22 mouse cellular contexts compared by ENCODE assay signal in the genomic region with DNA sequence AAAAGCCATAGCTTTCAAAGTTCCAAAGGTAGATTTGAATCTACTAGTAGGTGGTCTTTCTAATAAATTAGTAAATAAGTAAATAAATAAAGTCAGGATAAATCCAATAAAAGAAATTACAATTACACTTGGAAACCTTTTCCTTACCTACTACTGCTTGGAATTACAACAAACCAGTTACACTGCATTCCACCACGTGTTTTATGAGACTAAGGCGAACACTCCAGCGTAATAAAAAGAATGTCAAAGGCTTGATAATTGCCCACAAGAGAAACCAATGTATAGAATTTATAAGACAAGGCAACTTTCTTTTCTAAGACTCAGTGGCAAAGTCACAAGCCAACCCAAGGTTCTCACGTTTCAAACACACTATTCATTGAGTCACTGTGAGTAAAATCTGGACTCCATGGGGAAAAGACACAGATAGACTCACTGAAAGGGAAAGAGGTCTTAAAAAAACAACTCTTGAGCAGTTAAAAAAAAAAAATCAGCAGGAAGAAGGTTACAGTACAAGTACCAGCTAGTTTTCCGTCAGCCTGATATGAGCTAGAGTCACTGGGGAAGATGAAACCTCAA. TPM values are rescaled to one million over a fixed set of nuclear protein-coding genes. Genes with fewer than 3 reads are reported as not detected.
A peak's percentile ranks its signal among the peaks of the same experiment; 100 is the strongest.
DNase-seq lines count a peak whose midpoint lies in the region; ATAC-seq and TF ChIP-seq lines count a peak whose summit lies in the region.
"Had no signal": no experiment of that assay in that cellular context is flagged by ENCODE, and none has a peak within 500 bp of the region (broad histone marks: within the 10 kb centered on the region; RNA-seq: fewer than 3 reads in every experiment).

No protein-coding gene starts in this region.

- H3K9me3 ChIP-seq in embryonic facial prominence, embryonic 12.5 days: no peaks in the 10 kb centered on the region
- H3K9me3 ChIP-seq in embryonic facial prominence, embryonic 10.5 days: no peaks in the 10 kb centered on the region
- H3K9me3 ChIP-seq in lung, embryonic 14.5 days (ENCODE audit: low read depth, low read length): no peaks in the 10 kb centered on the region
- no peaks in the 10 kb centered on the region for H3K9me3 ChIP-seq in embryonic facial prominence, embryonic 15.5 days (replicated peaks)
- no peaks in the 10 kb centered on the region for H3K9me3 ChIP-seq in limb, embryonic 14.5 days (ENCODE audit: control insufficient read depth, low read length)
- H3K9me3 ChIP-seq: forebrain, embryonic 12.5 days; heart, embryonic 12.5 days; liver, embryonic 12.5 days; midbrain, embryonic 12.5 days; neural tube, embryonic 15.5 days had no signal

- no peak overlapping the region for H3K4me3 ChIP-seq in embryonic facial prominence, embryonic 12.5 days
- no peak overlapping the region for H3K4me3 ChIP-seq in embryonic facial prominence, embryonic 10.5 days
- H3K4me3 ChIP-seq in lung, embryonic 14.5 days (ENCODE audit: low read depth, low read length): no peak overlapping the region
- H3K4me3 ChIP-seq in embryonic facial prominence, embryonic 15.5 days (replicated peaks): no peak overlapping the region
- H3K4me3 ChIP-seq in limb, embryonic 14.5 days (replicated peaks; ENCODE audit: low read length): no peak overlapping the region
- H3K4me3 ChIP-seq: forebrain, embryonic 12.5 days; heart, embryonic 12.5 days; liver, embryonic 12.5 days; midbrain, embryonic 12.5 days; neural tube, embryonic 15.5 days had no signal

- peaks cover 22% of the 10 kb centered on the region for H3K4me1 ChIP-seq in embryonic facial prominence, embryonic 12.5 days
- H3K4me1 ChIP-seq in embryonic facial prominence, embryonic 10.5 days: peaks cover 89% of the 10 kb centered on the region
- H3K4me1 ChIP-seq in lung, embryonic 14.5 days (ENCODE audit: insufficient read depth): peaks cover 25% of the 10 kb centered on the region
- peaks cover 29% of the 10 kb centered on the region for H3K4me1 ChIP-seq in embryonic facial prominence, embryonic 15.5 days
- H3K4me1 ChIP-seq in limb, embryonic 14.5 days (ENCODE audit: control insufficient read depth, insufficient read depth, low read length): peaks cover 32% of the 10 kb centered on the region

- no peaks in the 10 kb centered on the region for H3K27me3 ChIP-seq in embryonic facial prominence, embryonic 12.5 days
- H3K27me3 ChIP-seq in embryonic facial prominence, embryonic 10.5 days (replicated peaks; ENCODE audit: low read depth, poor library complexity, severe bottlenecking): no peaks in the 10 kb centered on the region
- no peaks in the 10 kb centered on the region for H3K27me3 ChIP-seq in lung, embryonic 14.5 days (ENCODE audit: insufficient read depth, low read length)
- no peaks in the 10 kb centered on the region for H3K27me3 ChIP-seq in embryonic facial prominence, embryonic 15.5 days
- H3K27me3 ChIP-seq in limb, embryonic 14.5 days (ENCODE audit: control insufficient read depth, insufficient read depth, low read length): no peaks in the 10 kb centered on the region
- H3K27me3 ChIP-seq: CH12.LX; forebrain, embryonic 12.5 days; heart, embryonic 12.5 days; liver, embryonic 12.5 days; neural tube, embryonic 15.5 days had no signal

- no peak for DNase-seq in embryonic facial prominence, embryonic 10.5 days (ENCODE audit: low spot score)
- peak; percentile 65 for DNase-seq in lung, embryonic 14.5 days
- DNase-seq in lung, adult 18-20 months: no peak
- DNase-seq in limb, embryonic 14.5 days (ENCODE audit: low spot score): no peak
- no peak for DNase-seq in ovary, postnatal 14 days (ENCODE audit: low spot score)
- no peak for DNase-seq in left cerebral cortex, postnatal 4 days
- DNase-seq: adrenal gland, adult 8-10 months; cerebellum, postnatal 14 days; embryo, embryonic 11 days; heart, postnatal 36 days; kidney, postnatal 10 days; right cerebral cortex, postnatal 4 days; thymus, adult 18-20 months had no signal

- no peaks in the 10 kb centered on the region for H3K36me3 ChIP-seq in embryonic facial prominence, embryonic 12.5 days
- no peaks in the 10 kb centered on the region for H3K36me3 ChIP-seq in embryonic facial prominence, embryonic 10.5 days (replicated peaks)
- H3K36me3 ChIP-seq in lung, embryonic 14.5 days (ENCODE audit: insufficient read depth): no peaks in the 10 kb centered on the region
- no peaks in the 10 kb centered on the region for H3K36me3 ChIP-seq in embryonic facial prominence, embryonic 15.5 days
- H3K36me3 ChIP-seq in limb, embryonic 14.5 days (ENCODE audit: control insufficient read depth, insufficient read depth, low read length): no peaks in the 10 kb centered on the region
- H3K36me3 ChIP-seq: forebrain, embryonic 12.5 days; heart, embryonic 12.5 days; liver, embryonic 12.5 days; midbrain, embryonic 12.5 days; neural tube, embryonic 15.5 days had no signal

- no peak overlapping the region; the same call in 1 of the 2 replicates for H3K27ac ChIP-seq in embryonic facial prominence, embryonic 12.5 days
- H3K27ac ChIP-seq in embryonic facial prominence, embryonic 10.5 days (replicated peaks): no peak overlapping the region
- H3K27ac ChIP-seq in lung, embryonic 14.5 days (ENCODE audit: low read depth): peak overlapping the region; percentile 66
- peak overlapping the region; percentile 48; the same call in 1 of the 2 replicates for H3K27ac ChIP-seq in embryonic facial prominence, embryonic 15.5 days (replicated peaks)
- H3K27ac ChIP-seq in limb, embryonic 14.5 days (replicated peaks; ENCODE audit: low read depth, low read length): peak overlapping the region; percentile 35; the same call in 1 of the 2 replicates
- H3K27ac ChIP-seq: forebrain, embryonic 12.5 days; hindbrain, postnatal 0 days; liver, embryonic 12.5 days; midbrain, embryonic 12.5 days; neural tube, embryonic 15.5 days had no signal

- no peak overlapping the region for H3K9ac ChIP-seq in embryonic facial prominence, embryonic 12.5 days
- H3K9ac ChIP-seq in lung, embryonic 14.5 days: no peak overlapping the region
- no peak overlapping the region for H3K9ac ChIP-seq in embryonic facial prominence, embryonic 15.5 days
- H3K9ac ChIP-seq in limb, embryonic 14.5 days (ENCODE audit: low read depth, low read length, severe bottlenecking): no peak overlapping the region
- H3K9ac ChIP-seq: forebrain, embryonic 12.5 days; heart, embryonic 12.5 days; liver, embryonic 12.5 days; midbrain, embryonic 12.5 days; neural tube, embryonic 15.5 days had no signal

- WGBS in embryonic facial prominence, embryonic 12.5 days: 32% methylated on average over 5 of the region's 5 CpGs
- WGBS in embryonic facial prominence, embryonic 10.5 days: 42% methylated on average over 5 of the region's 5 CpGs
- WGBS in lung, embryonic 14.5 days: 50% methylated on average over 5 of the region's 5 CpGs
- 35% methylated on average over 5 of the region's 5 CpGs for WGBS in embryonic facial prominence, embryonic 15.5 days
- 10% methylated on average over 5 of the region's 5 CpGs for WGBS in limb, embryonic 14.5 days

- no peak for TF ChIP-seq CTCF in lung, embryonic 14.5 days (IDR thresholded peaks at IDR 0.05; ENCODE audit: low read depth)

- no peak for TF ChIP-seq POLR2A in limb, embryonic 14.5 days (IDR thresholded peaks at IDR 0.05; ENCODE audit: borderline replicate concordance, extremely low read depth, insufficient read depth, insufficient read length)

- 0 out of 2 replicates have a peak, but pooled peaks have one; percentile 45 for ATAC-seq in embryonic facial prominence, embryonic 12.5 days (ENCODE audit: insufficient number of reproducible peaks, insufficient read depth, low FRiP score, low TSS enrichment)
- ATAC-seq in lung, embryonic 14.5 days (ENCODE audit: insufficient read depth): 0 out of 2 replicates have a peak, but pooled peaks have one; percentile 9
- ATAC-seq in embryonic facial prominence, embryonic 15.5 days (ENCODE audit: insufficient number of reproducible peaks, low FRiP score, low TSS enrichment, low read depth): no peak
- ATAC-seq in limb, embryonic 14.5 days (ENCODE audit: low FRiP score, low read depth): peak; percentile 43
- ATAC-seq: hindbrain, postnatal 0 days; liver, embryonic 12.5 days had no signal

- intact Hi-C loops in left cerebral cortex, postnatal 4 days (cut with DNase I): no loop called here

- no peak overlapping the region for H3K4me2 ChIP-seq in embryonic facial prominence, embryonic 12.5 days (replicated peaks)
- H3K4me2 ChIP-seq in lung, embryonic 14.5 days: peak overlapping the region; percentile 18; the same call in 1 of the 2 replicates
- H3K4me2 ChIP-seq in embryonic facial prominence, embryonic 15.5 days (replicated peaks): no peak overlapping the region
- H3K4me2 ChIP-seq in limb, embryonic 14.5 days (replicated peaks; ENCODE audit: low read depth, low read length, severe bottlenecking): no peak overlapping the region
- H3K4me2 ChIP-seq: forebrain, embryonic 12.5 days; heart, embryonic 12.5 days; liver, embryonic 12.5 days; midbrain, embryonic 12.5 days; neural tube, embryonic 15.5 days had no signal

RNA-seq across cellular contexts. Expression of a gene that starts 21.4 kb away (rescaled TPM):
- 69.8 and 73.5 TPM in 2 replicates for polyA plus RNA-seq in embryonic facial prominence, embryonic 12.5 days (2016; fragmentation: Nextera tagmentation; extraction: Ambion mirVana)
- polyA plus RNA-seq in embryonic facial prominence, embryonic 10.5 days (2016; fragmentation: Nextera tagmentation; extraction: Ambion mirVana): 24.8 and 28.8 TPM in 2 replicates
- 28.9 and 32.0 TPM in 2 replicates for polyA plus RNA-seq in lung, embryonic 14.5 days (2014; fragmentation: Nextera tagmentation; extraction: Ambion mirVana)
- polyA plus RNA-seq in embryonic facial prominence, embryonic 15.5 days (2015; fragmentation: Nextera tagmentation; extraction: Ambion mirVana): 45.3 and 54.5 TPM in 2 replicates
- 230 and 262 TPM in 2 replicates for polyA plus RNA-seq in limb, embryonic 14.5 days (2012; rRNA removed)
- 78.7 and 86.7 TPM in 2 replicates for polyA plus RNA-seq in limb, embryonic 14.5 days (2014; fragmentation: Nextera tagmentation; extraction: Ambion mirVana)
- 100 to 1,000 TPM; 278 to 290 TPM for total RNA-seq in left cerebral cortex, postnatal 4 days (2021)

Comparison
In these comparisons a context has a peak if more than half of its experiments do, and no peak if none do; other contexts are left out.
1. H3K27ac ChIP-seq: peak in lung, embryonic 14.5 days (single experiment), embryonic facial prominence, embryonic 15.5 days (single experiment) and limb, embryonic 14.5 days (single experiment); none in embryonic facial prominence, embryonic 12.5 days (single experiment) and embryonic facial prominence, embryonic 10.5 days (single experiment).